Mouse (Mus musculus): Measurements from ENCODE around the gene Taf11. TPM values are rescaled to one million over a fixed set of nuclear protein-coding genes. Genes with fewer than 3 reads are reported as not detected.

Gene Taf11
- total RNA-seq, 2 experiments from 2014 or later: 14.8 to 16.0 TPM

DNA sequence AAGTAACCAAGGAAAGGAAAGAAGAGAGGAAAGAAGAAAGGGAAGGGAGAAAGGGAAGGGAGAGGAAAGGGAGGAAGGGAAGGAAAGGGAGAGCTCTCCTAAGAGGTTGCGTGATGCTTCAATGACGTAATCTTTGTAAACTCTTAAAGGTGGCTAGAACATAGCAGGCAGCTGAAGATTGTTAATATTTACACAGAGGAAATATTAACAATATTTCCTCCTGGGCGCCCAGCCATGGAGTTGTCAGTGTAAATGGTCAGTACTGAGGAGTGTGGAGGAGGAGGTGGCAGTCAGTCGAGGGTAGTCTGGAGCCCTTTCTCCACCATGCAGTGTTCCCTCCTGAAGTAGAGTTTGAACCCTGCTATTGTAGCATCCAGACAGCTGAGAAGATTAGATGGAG is 15.4 kb upstream of the Taf11 start:
- intact Hi-C loops (cut with DNase I): no loop called here
- no peak for DNase-seq

DNA sequence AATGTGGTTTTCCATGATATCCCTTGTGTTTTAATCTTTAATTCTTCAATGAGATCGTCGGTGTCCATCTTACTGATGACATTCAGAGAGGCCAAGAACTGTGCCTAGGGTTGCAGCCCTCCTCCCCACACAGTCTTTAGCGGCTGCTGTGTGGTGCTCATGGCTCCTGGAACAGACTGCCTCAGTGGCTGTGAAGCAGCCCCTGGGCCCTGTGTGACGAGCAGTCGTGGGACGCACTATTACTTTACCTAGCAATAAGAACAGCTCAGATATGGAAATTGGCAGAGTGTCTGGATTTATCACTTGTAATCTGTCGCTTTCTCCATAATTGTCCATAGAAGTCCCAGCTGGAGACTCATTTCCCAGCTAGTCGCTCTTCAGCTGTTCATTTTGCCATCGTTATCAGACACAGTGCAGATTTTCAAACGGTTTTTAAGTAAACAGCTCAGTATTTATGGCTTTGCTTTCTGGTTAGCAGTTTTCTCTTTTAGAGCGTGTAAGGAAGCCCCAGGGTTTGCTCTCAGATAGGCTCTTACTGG is 12.6 kb upstream of the Taf11 start:
- intact Hi-C loops (cut with DNase I): no loop called here
- DNase-seq: no peak

DNA sequence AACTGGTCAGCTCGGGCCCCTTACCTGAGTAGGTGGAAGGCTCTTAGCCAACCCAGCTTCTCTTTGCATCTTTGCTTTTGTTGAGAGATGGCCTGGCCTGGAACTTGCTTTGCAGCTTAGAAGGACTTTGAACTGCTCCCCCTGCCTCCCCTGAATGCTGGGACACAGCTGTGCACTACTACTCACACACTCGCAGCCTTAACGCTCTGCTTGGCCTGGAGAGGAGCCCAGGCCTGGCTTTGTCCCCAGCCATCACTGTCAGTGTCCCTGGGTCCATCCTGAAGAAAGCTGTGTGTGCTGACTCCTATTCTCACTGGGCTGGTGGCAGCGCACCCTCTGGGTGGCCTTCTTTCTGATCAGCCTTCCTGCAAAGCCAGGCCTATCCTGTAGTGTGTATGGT is 11.0 kb upstream of the Taf11 start:
- intact Hi-C loops (cut with DNase I): no loop called here
- no peak for DNase-seq

DNA sequence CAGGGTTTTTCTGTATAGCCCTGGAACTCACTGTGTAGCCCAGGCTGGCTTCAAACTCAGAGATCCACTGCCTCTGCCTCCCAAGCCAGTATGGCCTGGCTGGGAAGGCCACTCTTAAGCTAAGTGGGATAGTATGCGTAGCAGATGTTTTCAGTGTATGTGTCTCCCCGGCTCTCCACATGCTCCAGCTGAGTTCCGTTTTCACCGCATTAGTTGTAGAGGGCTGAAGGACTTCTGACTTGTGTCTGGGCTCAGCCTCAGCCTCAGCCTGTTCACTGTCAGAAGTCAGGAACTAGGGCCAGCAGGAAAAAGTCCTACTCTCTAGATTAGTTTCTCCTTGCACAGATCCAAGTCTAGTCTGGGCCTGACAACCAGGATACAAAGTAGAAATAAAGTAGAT is 6.7 kb upstream of the Taf11 start:
- intact Hi-C loops (cut with DNase I): no loop called here
- no peak for DNase-seq

DNA sequence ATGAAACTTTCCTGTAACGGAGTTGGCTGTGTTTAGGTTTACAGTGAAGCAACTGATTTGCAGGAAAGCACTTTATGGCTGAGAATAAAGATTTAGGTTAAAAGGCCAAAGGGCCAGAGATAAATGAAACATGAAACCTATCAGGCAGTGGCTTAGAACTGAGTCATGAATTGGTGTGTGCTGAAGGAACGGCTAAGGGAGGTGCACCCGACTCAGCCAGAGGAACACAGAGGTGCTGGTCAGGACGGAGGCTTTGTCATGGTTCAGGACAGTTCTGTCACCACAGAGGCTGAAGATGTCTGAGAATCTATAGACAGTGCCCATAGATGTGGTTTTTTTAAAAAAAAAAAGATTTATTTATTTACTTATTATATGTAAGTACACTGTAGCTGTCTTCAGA is 5.1 kb upstream of the Taf11 start:
- no peak for DNase-seq
- intact Hi-C loops (cut with DNase I): loop anchor here (5.0 kb wide), 2 partner anchors 53 to 68 kb away; no protein-coding TSS in a partner anchor

DNA sequence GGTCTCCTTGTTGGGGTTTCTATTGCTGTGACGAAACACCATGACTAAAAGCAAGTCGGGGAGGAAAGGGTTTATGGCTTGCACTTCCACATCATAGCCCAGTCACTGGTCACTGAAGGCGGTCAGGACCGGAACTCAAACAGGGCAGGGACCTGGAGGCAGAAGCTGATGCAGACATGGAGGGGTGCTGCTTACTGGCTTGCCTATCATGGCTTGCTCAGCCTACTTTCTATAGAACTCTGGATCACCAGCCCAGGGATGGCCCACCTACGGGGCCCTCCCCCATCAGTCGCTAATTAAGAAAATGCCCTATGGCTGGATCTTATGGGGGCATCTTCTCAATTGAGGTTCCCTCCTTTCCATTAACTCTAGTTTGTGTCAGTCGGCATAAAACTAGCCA is 1.7 kb upstream of the Taf11 start:
- DNase-seq: no peak
- intact Hi-C loops (cut with DNase I): loop anchor here (5.0 kb wide), 2 partner anchors 56 to 71 kb away; no protein-coding TSS in a partner anchor

DNA sequence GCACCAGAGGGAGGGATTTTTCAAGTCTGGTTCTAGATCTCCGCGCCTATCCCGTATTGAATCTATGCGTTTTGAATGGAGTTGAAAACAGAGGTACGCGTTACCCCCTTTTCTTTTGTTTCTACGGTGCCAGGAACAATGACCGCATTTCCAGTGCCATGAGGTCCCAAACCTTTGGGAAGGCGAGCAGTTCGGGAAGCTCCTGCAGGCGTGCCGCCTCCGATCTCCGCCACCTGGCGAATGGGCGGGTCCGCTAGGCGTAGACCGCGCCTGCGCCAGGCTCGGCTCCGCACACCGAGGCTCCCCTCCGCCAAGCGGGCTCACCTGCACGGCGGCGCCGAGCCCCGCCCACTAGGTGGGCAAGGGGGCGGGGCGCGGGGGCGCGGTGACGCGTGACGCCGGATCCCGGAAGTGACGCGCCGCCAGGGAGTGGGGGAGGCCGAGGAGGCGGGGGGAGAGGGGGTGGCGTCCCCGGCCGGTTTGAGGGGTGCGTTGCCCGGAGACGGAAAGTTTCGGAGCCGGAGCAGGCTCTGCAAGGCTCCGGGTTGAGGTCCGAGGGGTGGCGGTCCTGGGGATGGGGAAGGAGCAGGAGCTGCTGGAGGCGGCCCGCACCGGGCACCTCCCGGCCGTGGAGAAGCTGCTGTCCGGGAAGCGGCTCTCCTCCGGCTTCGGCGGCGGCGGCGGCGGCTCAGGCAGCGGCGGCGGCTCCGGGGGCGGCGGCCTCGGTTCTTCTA is 589 bp downstream of the Taf11 start, which contains the start of gene Anks1:
Gene Anks1 (plus strand): TSS at position 419 of the 734 bp plus-strand sequence.
- intact Hi-C loops (cut with DNase I): loop anchor here (2.0 kb wide), 1 partner anchor 170 kb away; no protein-coding TSS in a partner anchor

DNA sequence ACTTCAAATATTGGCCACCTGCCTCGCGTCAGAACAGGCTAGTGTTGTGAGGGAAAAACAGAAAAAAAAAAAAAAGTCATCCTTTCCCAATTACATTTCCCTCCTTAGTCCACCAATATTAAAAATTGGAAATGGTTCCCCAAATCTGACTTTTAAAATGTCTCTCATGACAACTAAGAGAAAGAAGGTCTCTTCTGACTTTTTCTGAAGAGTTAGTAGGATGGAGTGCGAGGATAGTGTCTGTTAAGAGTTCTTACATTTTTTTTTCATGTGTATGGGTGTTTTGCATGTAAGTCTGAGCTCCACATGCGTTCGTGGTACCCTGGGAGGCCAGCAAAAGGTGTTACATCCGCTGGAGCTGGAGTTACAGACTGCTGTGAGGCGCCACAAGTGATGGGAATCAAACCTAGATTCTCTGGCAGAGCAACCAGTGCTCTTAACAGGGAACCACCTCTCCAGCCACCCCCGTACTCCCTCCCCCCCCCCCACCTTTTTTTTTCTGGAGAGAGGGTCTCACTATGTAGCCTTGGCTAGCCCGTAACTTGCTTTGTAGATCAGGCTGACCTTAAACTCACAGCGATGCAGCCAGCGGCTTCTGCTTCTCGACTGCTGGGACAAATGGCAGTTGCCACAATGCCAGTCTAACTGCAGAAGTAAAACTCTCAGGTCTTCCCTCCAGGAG is 1.3 kb downstream of the Taf11 start:
- intact Hi-C loops (cut with DNase I): loop anchor here (2.0 kb wide), 1 partner anchor 170 kb away; no protein-coding TSS in a partner anchor
- DNase-seq: no peak

More for the DNA sequence above, 589 bp downstream of the Taf11 start, which contains the start of gene Anks1:
- DNase-seq: peak; percentile 78 to 82

DNA sequence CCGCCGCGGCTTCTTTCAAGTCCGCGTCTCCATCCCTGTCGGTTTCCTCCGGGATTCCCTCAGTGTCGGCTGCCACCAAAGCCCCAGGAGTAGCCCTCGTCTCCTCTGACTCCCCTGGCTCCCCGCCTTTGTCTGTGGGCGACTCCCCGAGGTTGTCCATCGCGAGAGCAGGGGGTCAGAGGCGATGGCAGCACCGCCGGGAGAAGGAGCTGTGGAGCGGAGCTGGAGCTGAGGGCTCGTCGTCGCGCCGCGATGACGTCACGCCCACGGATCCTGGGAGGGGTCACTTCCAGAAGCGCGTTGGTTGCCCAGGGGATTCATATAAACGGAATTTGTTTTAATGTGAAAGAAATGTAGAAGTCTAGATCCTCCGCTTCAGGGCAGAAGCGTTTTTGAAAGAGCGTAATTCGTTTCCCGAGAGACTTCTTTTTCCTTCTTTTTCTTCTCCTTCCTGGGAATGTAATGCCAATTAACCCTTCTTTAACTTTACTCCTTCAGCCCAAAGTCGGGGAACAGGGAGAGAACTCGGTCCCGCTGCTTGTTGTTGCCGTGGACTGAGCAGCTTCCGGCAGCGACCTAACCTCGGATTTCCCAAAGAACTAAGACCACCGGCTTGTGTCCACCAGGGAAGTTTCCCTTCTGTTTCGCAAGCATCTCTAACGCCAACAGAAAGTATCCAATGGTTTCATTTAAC is 2.0 kb downstream of the Taf11 start:
- DNase-seq: peak; percentile 88 to 93
- intact Hi-C loops (cut with DNase I): loop anchor here (2.0 kb wide), 2 partner anchors 67 to 171 kb away; no protein-coding TSS in a partner anchor

DNA sequence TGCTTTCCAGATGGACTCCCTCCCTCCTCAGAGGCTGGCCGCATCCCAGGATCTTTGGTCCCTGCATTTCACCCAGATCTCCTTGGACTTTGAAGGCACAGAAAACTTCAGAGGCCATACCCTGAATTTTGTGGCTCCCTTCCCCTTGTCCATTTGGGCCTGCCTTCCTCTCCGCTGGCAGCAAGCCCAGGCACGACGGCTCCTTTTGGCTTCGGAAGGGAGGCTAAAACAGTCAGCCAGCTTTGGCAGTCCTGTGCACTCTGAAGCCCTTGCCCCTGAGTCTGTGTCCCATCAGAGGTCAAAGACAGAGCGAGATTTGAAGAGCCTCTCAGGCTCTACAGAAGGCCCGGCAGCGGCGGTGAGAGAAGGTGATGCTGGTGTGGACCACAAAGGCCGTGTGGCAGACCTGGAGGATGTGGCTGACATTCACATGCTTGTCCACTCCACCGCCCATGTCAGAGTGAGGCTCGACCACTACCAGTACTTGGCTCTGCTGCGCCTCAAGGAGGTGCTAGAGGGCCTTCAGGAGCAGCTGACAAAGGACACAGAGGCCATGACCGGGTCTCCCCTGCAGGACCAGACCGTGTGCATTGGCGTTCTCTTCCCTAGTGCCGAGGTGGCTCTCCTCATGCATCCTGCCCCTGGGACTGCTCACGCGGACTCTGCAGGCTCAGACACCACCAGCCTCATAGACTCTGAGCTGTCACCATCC is 23.0 kb downstream of the Taf11 start:
- intact Hi-C loops (cut with DNase I): no loop called here
- DNase-seq: no peak

DNA sequence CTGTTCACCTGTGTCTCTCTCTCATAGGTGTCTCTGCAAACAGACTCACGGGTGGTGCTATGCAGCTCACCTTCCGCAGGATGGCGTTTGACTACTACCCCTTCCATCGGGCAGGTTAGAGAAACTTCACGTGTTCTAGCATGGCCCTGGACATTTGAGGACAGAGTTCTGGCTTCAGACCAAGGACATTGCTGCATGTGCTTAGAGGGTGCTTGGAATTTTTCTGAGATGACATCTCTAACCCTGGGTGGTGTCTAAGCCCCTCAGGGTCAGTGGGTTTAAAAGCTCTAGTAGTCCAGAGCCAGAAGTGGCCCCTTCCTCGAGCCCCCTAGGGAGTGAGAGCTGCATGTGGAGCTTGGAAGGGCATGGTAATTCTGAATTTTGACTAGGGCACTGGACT is 25.6 kb downstream of the Taf11 start:
- no peak for DNase-seq
- intact Hi-C loops (cut with DNase I): loop anchor here (5.0 kb wide), 2 partner anchors 57 to 232 kb away; no protein-coding TSS in a partner anchor

DNA sequence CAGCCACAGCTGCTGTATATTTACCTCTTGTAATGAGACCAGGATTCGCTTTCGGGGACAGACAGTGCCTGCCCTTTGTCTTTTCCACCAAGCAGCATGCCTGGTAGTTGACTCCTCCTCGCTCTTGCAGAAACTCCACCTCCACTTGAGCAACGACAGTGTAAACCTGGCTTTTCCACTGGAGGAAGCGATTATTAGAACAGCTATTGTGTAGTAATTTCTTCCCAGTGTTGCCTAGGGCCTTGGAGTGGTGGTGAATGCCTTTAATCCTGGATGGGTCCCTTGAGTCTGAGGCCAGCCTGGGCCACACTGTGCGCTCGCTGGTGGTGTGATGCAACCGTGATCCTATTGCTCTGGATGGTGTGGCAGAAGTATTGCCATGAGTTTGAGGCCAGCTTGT is 26.5 kb downstream of the Taf11 start:
- intact Hi-C loops (cut with DNase I): loop anchor here (5.0 kb wide), 2 partner anchors 56 to 231 kb away; no protein-coding TSS in a partner anchor
- DNase-seq: no peak

DNA sequence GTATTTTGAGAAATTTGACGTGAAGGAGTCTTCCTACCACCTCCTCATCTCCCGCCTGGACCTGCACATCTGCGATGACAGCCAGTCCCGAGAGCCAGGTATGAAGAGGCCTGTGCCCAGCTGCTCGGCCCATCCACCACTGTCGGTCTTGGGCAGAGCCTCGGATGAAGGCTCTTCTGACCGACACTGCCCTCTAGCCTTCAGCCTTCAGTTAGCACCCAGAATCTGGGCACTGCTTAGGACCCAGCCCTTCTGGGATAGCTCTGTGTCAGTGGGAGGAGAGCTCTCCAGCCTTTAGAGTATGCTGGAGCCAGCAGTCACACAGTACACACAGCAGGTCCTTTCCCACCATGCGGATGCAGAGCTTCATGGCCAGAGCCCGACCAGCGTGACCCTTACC is 28.1 kb downstream of the Taf11 start:
- intact Hi-C loops (cut with DNase I): loop anchor here (5.0 kb wide), 2 partner anchors 54 to 229 kb away; no protein-coding TSS in a partner anchor
- peak in 1 of 2 experiments; percentile 26 for DNase-seq

DNA sequence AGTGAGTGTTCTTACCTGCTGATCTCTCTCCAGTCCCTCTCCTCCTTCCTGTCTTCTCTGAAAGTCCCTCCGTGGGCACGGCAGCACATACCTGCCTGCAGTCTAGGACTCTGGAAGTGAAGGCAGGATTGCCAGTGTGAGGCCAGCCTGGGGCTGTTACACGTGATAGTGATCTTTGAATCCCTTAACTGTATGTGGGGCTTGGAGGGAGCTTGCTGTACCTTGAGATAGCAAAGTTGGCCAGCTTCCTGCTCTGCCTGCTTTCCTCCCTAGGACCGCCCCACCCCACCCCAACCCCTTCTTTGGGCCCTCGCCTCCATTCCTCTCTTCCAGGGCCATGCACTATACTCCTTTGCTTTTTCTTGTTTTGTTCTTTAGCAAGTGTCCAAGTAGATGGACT is 35.1 kb downstream of the Taf11 start:
- intact Hi-C loops (cut with DNase I): no loop called here
- DNase-seq: no peak

DNA sequence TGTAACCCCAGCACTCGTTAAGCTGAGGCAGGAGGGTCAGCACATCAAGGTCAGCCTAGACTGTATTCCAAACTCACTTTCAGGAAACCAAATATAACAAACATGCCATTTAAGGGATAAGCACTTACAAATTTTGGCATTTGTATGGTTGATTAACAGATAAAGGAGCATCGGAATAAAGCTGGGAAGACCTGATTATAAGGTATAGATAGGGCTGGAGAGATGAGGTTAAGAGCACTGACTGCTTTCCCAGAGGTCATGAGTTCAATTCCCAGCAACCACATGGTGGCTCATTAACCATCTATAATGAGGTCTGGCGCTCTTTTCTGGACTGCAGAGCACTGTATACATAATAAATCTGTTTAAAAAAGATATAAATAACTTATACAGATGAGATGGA is 36.1 kb downstream of the Taf11 start:
- DNase-seq: no peak
- intact Hi-C loops (cut with DNase I): no loop called here

DNA sequence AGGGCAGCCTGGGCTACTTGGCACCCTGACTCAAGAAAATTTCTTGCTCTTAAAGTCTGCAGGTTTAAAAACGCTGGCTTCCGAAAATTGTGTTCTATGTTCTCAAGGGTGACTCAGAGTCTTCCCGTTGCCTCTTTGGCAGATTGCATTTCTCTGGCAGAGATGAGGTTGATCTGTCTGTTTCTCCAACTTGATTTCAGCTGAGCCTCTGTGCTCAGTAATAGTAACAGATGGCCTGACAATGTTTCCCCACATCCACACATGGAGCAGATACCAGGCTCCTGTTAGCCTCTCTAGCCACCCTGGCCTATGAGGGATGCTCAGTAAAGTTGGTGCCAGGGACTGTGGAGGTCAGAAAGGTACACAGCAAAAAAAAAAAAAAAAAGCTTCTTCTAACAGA is 37.8 kb downstream of the Taf11 start:
- intact Hi-C loops (cut with DNase I): no loop called here
- no peak for DNase-seq

DNA sequence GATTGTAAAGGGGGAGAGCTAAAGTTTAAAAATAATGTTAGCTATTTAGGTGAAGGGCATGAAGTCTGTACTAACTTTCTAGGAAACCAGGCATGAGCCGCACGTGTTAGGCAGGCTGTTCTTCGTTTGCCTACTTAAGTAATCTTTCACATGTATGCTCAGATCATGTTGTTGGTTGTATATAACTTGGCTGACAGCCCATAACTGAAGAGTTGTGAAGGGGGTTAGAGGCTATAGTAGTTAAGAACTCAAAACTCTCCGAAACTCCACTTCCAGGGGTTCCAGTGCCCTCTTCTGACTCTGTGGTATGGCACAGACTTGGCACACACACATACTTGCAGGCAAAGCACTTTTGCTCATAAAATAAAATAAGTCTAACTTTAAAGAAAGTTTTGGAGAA is 42.9 kb downstream of the Taf11 start:
- intact Hi-C loops (cut with DNase I): no loop called here
- no peak for DNase-seq

DNA sequence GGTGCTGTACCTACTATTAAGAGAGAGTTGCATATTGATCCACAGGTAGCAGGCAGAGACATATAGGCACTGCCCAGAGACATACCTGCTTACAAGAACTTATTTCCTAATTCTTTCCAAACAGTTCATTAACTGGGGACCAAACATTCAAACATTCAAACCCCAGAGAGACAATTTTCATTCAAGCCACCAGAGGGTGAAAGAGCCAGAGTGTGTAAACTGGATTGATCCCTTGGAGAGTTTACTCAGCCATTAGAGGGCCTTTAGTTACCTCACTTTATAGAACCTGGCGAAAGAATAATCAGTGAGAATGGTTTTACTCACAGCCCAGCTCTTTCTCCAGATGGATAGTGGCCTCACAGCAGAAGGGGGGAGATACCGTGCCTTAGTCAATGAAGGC is 44.2 kb downstream of the Taf11 start:
- DNase-seq: no peak
- intact Hi-C loops (cut with DNase I): no loop called here

DNA sequence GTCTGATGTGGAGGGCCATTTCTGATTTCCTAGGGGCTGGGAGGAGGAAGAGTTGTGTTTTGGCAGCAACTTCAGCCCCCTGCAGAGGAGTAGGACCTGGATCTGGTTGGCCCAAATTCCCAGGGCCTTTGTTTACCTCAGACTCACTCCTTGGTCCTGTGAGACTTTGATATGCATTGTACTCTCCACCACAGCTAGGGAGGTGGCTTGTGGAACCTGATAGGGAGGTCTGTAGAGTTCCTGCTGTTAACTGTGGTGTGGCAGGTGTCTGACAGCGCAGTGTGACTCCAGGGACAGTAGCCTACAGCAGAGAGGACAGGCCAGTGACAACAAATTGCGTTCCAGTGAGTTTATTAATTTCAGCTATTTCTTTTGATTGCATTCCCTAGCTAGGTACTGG is 50.5 kb downstream of the Taf11 start:
- no peak for DNase-seq
- intact Hi-C loops (cut with DNase I): no loop called here

All from gastrocnemius, postnatal 36 days (tissue).